Mouse (Mus musculus) heart, adult 2 months (tissue): ENCODE measurements around the gene Rabl6. TPM values are rescaled to one million over a fixed set of nuclear protein-coding genes. Genes with fewer than 3 reads are reported as not detected.

Experiments used
- DNase-seq, 2 experiments: peaks; one replicate each; pipeline ENCODE4 v3.0.0; 2021
- H3K27ac ChIP-seq: fragments of 200-600 bp; 2 replicates; pipeline ENCODE4 v1.8.1; 2022
- H3K27me3 ChIP-seq: fragments of 200-500 bp; 2 replicates; pipeline ENCODE4 v1.6.1; 2012; ENCODE audit warnings: mild to moderate bottlenecking, low read length, inconsistent platforms, mixed read lengths; ENCODE audit not compliant: control insufficient read depth, insufficient read depth
- H3K36me3 ChIP-seq: fragments of 200-500 bp; 2 replicates; pipeline ENCODE4 v1.6.1; 2012; ENCODE audit warnings: low read length, inconsistent platforms; ENCODE audit not compliant: control insufficient read depth, insufficient read depth
- H3K4me1 ChIP-seq: fragments of 200-500 bp; 2 replicates; pipeline ENCODE4 v1.6.1; 2011; ENCODE audit warnings: low read length; ENCODE audit not compliant: control insufficient read depth, insufficient read depth
- H3K4me3 ChIP-seq: fragments of 200-600 bp; 2 replicates; pipeline ENCODE4 v1.8.1; 2022
- H3K79me2 ChIP-seq: fragments of 200-500 bp; replicated peaks from 2 replicates; pipeline ENCODE4 v1.6.1; 2012; ENCODE audit warnings: mild to moderate bottlenecking, inconsistent platforms, low read length, moderate library complexity, mixed read lengths; ENCODE audit not compliant: control insufficient read depth, insufficient read depth
- H3K9ac ChIP-seq: fragments of 200-500 bp; 2 replicates; pipeline ENCODE4 v1.6.1; 2012; ENCODE audit warnings: low read depth, mild to moderate bottlenecking, control low read depth, inconsistent platforms, low read length, mixed read lengths
- CTCF ChIP-seq: fragments of 200-600 bp; IDR thresholded peaks from 2 replicates; pipeline ENCODE4 v1.8.1; 2022; ENCODE audit warnings: antibody characterized with exemption, mild to moderate bottlenecking, moderate library complexity
- EP300 ChIP-seq: fragments of 200-500 bp; IDR thresholded peaks from 2 replicates; pipeline ENCODE4 v1.6.1; 2011; ENCODE audit warnings: low read depth, low read length, control low read depth; ENCODE audit not compliant: insufficient read depth
- POLR2A ChIP-seq: fragments of 200-500 bp; IDR thresholded peaks from 2 replicates; pipeline ENCODE4 v1.6.1; 2011; ENCODE audit warnings: mild to moderate bottlenecking, low read depth, low read length, control low read depth; ENCODE audit not compliant: insufficient read depth
- WGBS: fragments of 180-500 bp; shearing (Covaris S2); methylation state at CpG from one replicate; pipeline ENCODE4 v1.1.7; 2018; 5-methylcytosine and 5-hydroxymethylcytosine counted together
- intact Hi-C: fragments of 180-260 bp; cut with DNase I; formaldehyde crosslinking; loops from one replicate; pipeline ENCODE4 v1.15.1; 2025
- polyA plus RNA-seq: library from polyadenylated mRNA; depleted of rRNA; stranded (reverse); fragments of >200 nt; gene quantifications from 2 replicates; pipeline ENCODE4 v1.2.3, GENCODE M21; 2012
- total RNA-seq, 2 experiments: library from RNA; stranded (reverse); gene quantifications; 2 replicates each; pipeline ENCODE4 v1.2.3; 2021

The Rabl6 gene
- total and polyA plus RNA-seq, 3 experiments = 48.8 to 65.3 (median 61.2) TPM

GRCm38 (mm10) chr2:25551186-25551585, 57.1 kb downstream of the Rabl6 start:
- no peaks in the 10 kb centered on the region for H3K27me3 ChIP-seq
- DNase-seq = peak; percentile 51 to 53
- no peak overlapping the region for H3K9ac ChIP-seq
- intact Hi-C loops = loop anchor here (2.0 to 10.0 kb wide), 2 partner anchors 40 to 126 kb away; partner anchors contain the start of genes Abca2 and Fut7
- TF ChIP-seq EP300 = no peak
- TF ChIP-seq POLR2A = no peak
- TF ChIP-seq CTCF = peak; percentile 88
- H3K36me3 ChIP-seq = no peaks in the 10 kb centered on the region
- H3K27ac ChIP-seq = no peak overlapping the region
- peaks cover 5% of the 10 kb centered on the region for H3K4me1 ChIP-seq
- no peak overlapping the region for H3K4me3 ChIP-seq
- H3K79me2 ChIP-seq = peaks cover 3% of the 10 kb centered on the region
- 30% methylated on average over 5 of the region's 5 CpGs for WGBS

GRCm38 (mm10) chr2:25549021-25549991, 59.0 kb downstream of the Rabl6 start:
- H3K36me3 ChIP-seq = no peaks in the 10 kb centered on the region
- H3K4me1 ChIP-seq = peaks cover 10% of the 10 kb centered on the region
- no peak overlapping the region for H3K27ac ChIP-seq
- H3K79me2 ChIP-seq = peaks cover 10% of the 10 kb centered on the region
- no peak overlapping the region for H3K9ac ChIP-seq
- TF ChIP-seq EP300 = no peak
- no peak for TF ChIP-seq CTCF
- TF ChIP-seq POLR2A = peak; percentile 45; the same call in 1 of the 2 replicates
- intact Hi-C loops = loop anchor here (5.0 kb wide), 1 partner anchor 47 kb away; the partner anchor contains the start of genes C8g and Fbxw5
- H3K4me3 ChIP-seq = no peak overlapping the region
- DNase-seq = no peak
- 55% methylated on average over 9 of the region's 9 CpGs for WGBS
- H3K27me3 ChIP-seq = no peaks in the 10 kb centered on the region

DNA sequence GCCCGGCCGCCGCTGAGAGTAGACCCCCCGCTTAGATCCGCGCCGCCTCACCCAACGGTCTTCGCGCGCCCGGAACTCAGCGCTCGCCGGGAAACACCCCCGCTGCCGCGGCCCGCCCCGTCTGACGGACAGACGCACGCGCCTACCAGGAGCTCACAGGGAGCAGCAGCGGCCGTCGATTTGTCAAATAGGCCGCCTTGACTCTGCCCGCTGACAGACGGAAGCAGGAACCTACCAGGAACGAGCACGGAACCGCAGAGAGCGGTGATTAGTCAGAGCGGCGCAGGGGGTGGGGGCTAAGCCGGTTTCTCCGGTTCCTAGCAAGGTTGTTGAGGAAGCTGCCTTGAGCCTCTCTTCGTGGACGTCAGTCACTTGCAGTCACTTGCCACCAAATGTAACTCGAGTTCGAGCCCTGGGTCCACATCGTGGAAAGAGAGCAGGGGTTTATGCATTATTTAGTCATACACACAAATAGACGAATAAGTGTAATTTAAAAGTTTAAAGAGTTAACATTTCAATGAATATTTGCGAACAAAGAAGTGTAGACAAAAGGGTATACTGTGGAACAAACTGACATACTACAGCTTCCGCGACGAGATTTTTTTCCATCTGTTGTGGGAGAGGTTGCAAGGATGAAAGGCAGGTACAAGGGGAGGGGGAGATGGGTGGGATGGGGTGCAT, 61.4 kb downstream of the Rabl6 start, which contains the start of gene Traf2:
Traf2 (minus strand) TSS at position 130 of the 681 bp plus-strand sequence.
- Histone ChIP-seq H3K36me3 (no peaks in the 10 kb centered on the region), H3K27me3 (no peaks in the 10 kb centered on the region), H3K79me2 (peaks cover 11% of the 10 kb centered on the region), H3K27ac (peak within 1 kb of the TSS; percentile 96), H3K9ac (peak within 1 kb of the TSS; percentile 98), H3K4me3 (peak within 1 kb of the TSS; percentile 73), H3K4me1 (peaks cover 10% of the 10 kb centered on the region)
- TF ChIP-seq EP300 = 0 out of 2 replicates have a peak, but pooled peaks have one; percentile 22
- TF ChIP-seq POLR2A = peak; percentile 86
- TF ChIP-seq CTCF = no peak
- 2% methylated on average over 48 of the region's 48 CpGs for WGBS
- DNase-seq = peak; percentile 99
- intact Hi-C loops = loop anchor here (5.0 kb wide), 1 partner anchor 45 kb away; the partner anchor contains the start of genes C8g and Fbxw5

GRCm38 (mm10) chr2:25545996-25546810, 62.1 kb downstream of the Rabl6 start:
- peak overlapping the region; percentile 98 for H3K9ac ChIP-seq
- intact Hi-C loops = loop anchor here (5.0 kb wide), 1 partner anchor 44 kb away; the partner anchor contains the start of genes C8g and Fbxw5
- peak overlapping the region; percentile 73 for H3K4me3 ChIP-seq
- H3K79me2 ChIP-seq = peaks cover 11% of the 10 kb centered on the region
- H3K4me1 ChIP-seq = peaks cover 10% of the 10 kb centered on the region
- no peak for DNase-seq
- TF ChIP-seq POLR2A (no peak), CTCF (0 out of 2 replicates have a peak, but pooled peaks have one; percentile 2)
- no peaks in the 10 kb centered on the region for H3K36me3 ChIP-seq
- peak overlapping the region; percentile 96 for H3K27ac ChIP-seq
- no peaks in the 10 kb centered on the region for H3K27me3 ChIP-seq
- WGBS = 4% methylated on average over 43 of the region's 43 CpGs
